Mouse (Mus musculus): Measurements from ENCODE around the gene Pcf11. TPM values are rescaled to one million over a fixed set of nuclear protein-coding genes. Genes with fewer than 3 reads are reported as not detected.

The Pcf11 gene
- polyA plus RNA-seq, 1 experiment from 2014 or later: 25.3 TPM

DNA sequence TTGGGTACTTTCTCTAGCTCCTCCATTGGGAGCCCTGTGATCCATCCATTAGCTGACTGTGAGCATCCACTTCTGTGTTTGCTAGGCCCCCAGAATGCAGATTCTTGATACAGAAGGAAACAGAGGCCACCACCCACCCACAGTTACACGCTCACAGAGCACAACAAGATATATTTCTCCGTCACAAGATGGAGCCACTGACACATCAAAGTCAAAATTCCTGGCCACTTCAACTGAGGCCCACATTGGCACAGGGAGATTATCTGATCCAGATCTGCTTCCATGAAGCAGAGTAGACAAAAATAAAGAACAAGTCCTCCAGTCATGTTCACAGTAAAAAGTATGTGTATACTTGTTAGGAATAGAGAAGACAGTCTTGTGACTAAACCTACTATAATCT is 39.6 kb downstream of the Pcf11 start:
- no peak for ATAC-seq
- no peaks in the 10 kb centered on the region for H3K9me3 ChIP-seq
- no peak overlapping the region for H3K4me3 ChIP-seq (replicated peaks)
- H3K4me1 ChIP-seq (replicated peaks): no peaks in the 10 kb centered on the region
- H3K27ac ChIP-seq: no peak overlapping the region
- no peak overlapping the region for H3K9ac ChIP-seq (replicated peaks)
- WGBS: 45% methylated on average over 2 of the region's 2 CpGs
- no peaks in the 10 kb centered on the region for H3K27me3 ChIP-seq
- H3K4me2 ChIP-seq (replicated peaks): no peak overlapping the region
- 0 out of 2 replicates have a peak, but pooled peaks cover 2% of the 10 kb centered on the region for H3K36me3 ChIP-seq

DNA sequence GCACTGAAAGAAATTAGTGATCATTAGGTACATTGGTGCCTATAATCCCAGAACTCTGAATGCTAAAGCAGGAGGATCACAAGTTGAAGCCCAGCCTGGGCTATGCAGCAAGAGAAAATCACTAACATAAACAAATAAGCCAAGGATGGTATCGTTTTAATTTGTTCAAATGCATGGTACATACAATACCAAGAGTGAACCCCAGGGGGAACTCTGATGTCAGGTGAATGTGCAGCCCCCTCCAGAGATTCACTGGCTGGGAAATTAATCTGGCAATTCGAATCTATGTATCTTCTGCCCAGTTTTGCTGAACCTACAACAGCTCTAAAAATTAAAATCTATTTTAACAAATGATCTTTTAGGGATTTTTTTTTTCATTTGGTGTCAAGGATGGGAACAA is 45.2 kb downstream of the Pcf11 start:
- Histone ChIP-seq H3K36me3 (peaks cover 9% of the 10 kb centered on the region), H3K4me2 (replicated peaks) (no peak overlapping the region), H3K4me3 (replicated peaks) (no peak overlapping the region), H3K4me1 (replicated peaks) (no peaks in the 10 kb centered on the region), H3K9ac (replicated peaks) (no peak overlapping the region), H3K9me3 (no peaks in the 10 kb centered on the region), H3K27ac (no peak overlapping the region), H3K27me3 (no peaks in the 10 kb centered on the region)
- no peak for ATAC-seq
- WGBS: 55% methylated on average over 2 of the region's 2 CpGs

DNA sequence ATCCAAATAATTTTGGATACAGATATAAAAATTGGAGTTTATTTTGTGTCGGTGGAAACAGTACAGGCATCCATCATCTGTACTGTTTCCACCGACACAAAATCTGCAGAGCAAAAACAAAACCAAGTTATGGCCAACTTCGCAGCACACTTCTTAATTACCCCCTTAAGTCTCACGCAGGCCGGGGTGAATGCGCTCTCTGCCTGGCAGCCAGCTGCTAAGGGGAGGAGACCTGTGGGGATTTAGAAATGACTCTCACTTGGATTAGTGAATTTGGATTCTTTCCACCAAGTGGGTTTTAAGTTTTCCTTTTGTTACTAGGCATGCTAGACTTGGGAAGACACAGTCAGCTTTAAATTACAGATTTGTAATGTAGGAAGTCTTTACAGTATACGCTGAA is 58.9 kb downstream of the Pcf11 start:
- Histone ChIP-seq H3K4me1 (replicated peaks) (no peaks in the 10 kb centered on the region), H3K4me3 (replicated peaks) (no peak overlapping the region), H3K27me3 (no peaks in the 10 kb centered on the region), H3K9ac (replicated peaks) (no peak overlapping the region), H3K4me2 (replicated peaks) (no peak overlapping the region), H3K9me3 (no peaks in the 10 kb centered on the region), H3K27ac (no peak overlapping the region), H3K36me3 (peaks cover 24% of the 10 kb centered on the region; the same call in 1 of the 2 replicates)
- WGBS: 53% methylated on average over 7 of the region's 7 CpGs
- no peak for ATAC-seq

DNA sequence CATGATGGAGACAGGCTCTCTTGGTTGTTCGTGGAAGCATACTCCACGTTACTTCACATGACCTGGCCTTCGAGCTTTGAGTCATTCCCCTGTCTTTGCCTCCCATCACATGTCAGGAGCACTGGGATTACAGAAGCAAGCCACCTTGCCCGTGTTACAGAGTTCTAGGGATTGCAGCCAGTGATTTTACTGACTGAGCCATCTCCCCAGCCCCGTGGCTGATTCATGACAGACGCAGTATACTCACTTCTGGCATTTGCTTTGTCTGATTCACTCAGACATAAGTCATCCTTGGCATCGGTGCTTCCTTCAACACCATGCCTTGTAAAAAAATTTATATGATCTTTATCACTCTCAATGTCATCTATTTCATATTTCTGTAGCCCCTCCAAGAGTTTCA is 64.8 kb downstream of the Pcf11 start:
- ATAC-seq: no peak
- WGBS: 95% methylated on average over 7 of the region's 7 CpGs

More for the DNA sequence above, 64.8 kb downstream of the Pcf11 start:
- H3K4me1 ChIP-seq (replicated peaks): no peaks in the 10 kb centered on the region
- no peak overlapping the region for H3K4me2 ChIP-seq (replicated peaks)
- H3K9ac ChIP-seq (replicated peaks): no peak overlapping the region
- no peaks in the 10 kb centered on the region for H3K27me3 ChIP-seq
- H3K9me3 ChIP-seq: peaks cover 3% of the 10 kb centered on the region; the same call in 1 of the 2 replicates
- H3K4me3 ChIP-seq (replicated peaks): no peak overlapping the region
- H3K36me3 ChIP-seq: peaks cover 28% of the 10 kb centered on the region
- no peak overlapping the region for H3K27ac ChIP-seq

Other genes with a start within 250 kb of the Pcf11 start
- gene Ccdc90b, start 108.8 kb downstream of the Pcf11 start, polyA plus RNA-seq (2015; fragmentation: Nextera tagmentation; extraction: Ambion mirVana): 82.3 and 87.2 TPM in 2 replicates
- gene Ankrd42, start 32.8 kb downstream of the Pcf11 start, polyA plus RNA-seq (2015; fragmentation: Nextera tagmentation; extraction: Ambion mirVana): 17.9 and 20.3 TPM in 2 replicates
- 21.6 and 22.4 TPM in 2 replicates for gene Rab30, start 71.7 kb upstream of the Pcf11 start, polyA plus RNA-seq (2015; fragmentation: Nextera tagmentation; extraction: Ambion mirVana)
- gene Ddias, start 204.3 kb upstream of the Pcf11 start, polyA plus RNA-seq (2015; fragmentation: Nextera tagmentation; extraction: Ambion mirVana): 7.6 and 8.5 TPM in 2 replicates
- gene Prcp, start 204.5 kb upstream of the Pcf11 start, polyA plus RNA-seq (2015; fragmentation: Nextera tagmentation; extraction: Ambion mirVana): 17.4 and 18.9 TPM in 2 replicates

Measured in midbrain, embryonic 13.5 days (tissue).